Mouse (Mus musculus): ENCODE data around the gene Ppm1d. TPM values are rescaled to one million over a fixed set of nuclear protein-coding genes. Genes with fewer than 3 reads are reported as not detected.

The Ppm1d gene
- polyA plus RNA-seq (2015; fragmentation: Nextera tagmentation; extraction: Ambion mirVana), result 22.3 and 22.6 TPM in 2 replicates

DNA sequence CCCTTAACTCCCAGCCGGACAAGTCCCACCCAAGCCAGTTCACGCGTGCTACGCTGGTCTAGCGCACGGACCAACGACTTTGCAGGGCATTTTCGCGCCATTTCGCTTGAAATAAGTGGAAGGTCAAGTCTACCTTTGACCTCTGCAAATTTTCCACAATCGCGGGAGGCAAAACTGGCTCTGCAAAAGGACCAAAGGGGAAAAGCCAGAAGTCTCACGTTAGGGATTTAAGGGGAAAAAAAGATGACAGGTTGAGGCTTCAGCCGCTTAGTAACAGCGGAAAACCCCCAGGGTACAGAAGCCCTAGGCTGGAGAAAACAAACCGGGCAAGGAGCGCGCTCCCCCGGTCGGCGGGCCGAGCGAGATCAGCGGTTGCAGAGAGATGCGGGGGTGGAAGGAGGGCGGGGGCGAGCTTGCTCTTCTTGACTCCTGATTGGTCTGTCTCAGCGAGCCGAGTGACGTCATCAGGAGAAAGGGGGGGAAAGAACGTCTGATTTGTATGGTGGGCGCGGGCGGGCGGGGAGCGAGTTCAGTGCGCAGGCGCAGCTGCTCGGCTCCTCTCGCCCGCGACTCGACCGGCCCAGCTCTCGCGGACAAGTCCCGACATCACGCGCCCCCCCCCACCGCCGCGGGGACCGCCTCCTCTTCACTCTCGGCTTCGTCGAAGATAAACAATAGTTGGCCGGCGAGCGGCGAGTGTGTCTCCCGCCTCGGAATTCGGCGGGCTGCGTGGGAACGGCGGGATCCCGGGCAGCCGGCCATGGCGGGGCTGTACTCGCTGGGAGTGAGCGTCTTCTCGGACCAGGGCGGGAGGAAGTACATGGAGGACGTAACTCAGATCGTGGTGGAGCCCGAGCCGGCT is at the start of gene Ppm1d:
TSS of gene Ppm1d (plus strand) at position 532 of the 862 bp plus-strand sequence.
- Histone ChIP-seq H3K36me3 (ENCODE audit: poor library complexity, severe bottlenecking) (peaks cover 12% of the 10 kb centered on the region), H3K4me1 (peaks cover 24% of the 10 kb centered on the region), H3K4me3 (peak within 1 kb of the TSS; percentile 98), H3K4me2 (peak within 1 kb of the TSS; percentile 74), H3K9me3 (replicated peaks) (no peaks in the 10 kb centered on the region), H3K27me3 (no peaks in the 10 kb centered on the region), H3K27ac (peak within 1 kb of the TSS; percentile 92), H3K9ac (peak within 1 kb of the TSS; percentile 95)
- ATAC-seq, result peak; percentile 94
- WGBS, result under 1% methylated on average over 63 of the region's 78 CpGs

GRCm38 (mm10) chr11:85264635-85265034 is 46.4 kb upstream of the Ppm1d start:
- H3K4me2 ChIP-seq, result no peak overlapping the region
- no peaks in the 10 kb centered on the region for H3K4me1 ChIP-seq
- H3K4me3 ChIP-seq, result no peak overlapping the region
- no peaks in the 10 kb centered on the region for H3K9me3 ChIP-seq (replicated peaks)
- no peak overlapping the region for H3K27ac ChIP-seq
- no peaks in the 10 kb centered on the region for H3K36me3 ChIP-seq (ENCODE audit: poor library complexity, severe bottlenecking)
- no peak for ATAC-seq
- 72% methylated on average over 5 of the region's 5 CpGs for WGBS
- H3K27me3 ChIP-seq, result no peaks in the 10 kb centered on the region
- no peak overlapping the region for H3K9ac ChIP-seq

GRCm38 (mm10) chr11:85267393-85267792 is 43.7 kb upstream of the Ppm1d start:
- H3K9me3 ChIP-seq (replicated peaks), result no peaks in the 10 kb centered on the region
- no peak overlapping the region for H3K4me2 ChIP-seq
- no peaks in the 10 kb centered on the region for H3K4me1 ChIP-seq
- 53% methylated on average over 1 of the region's 1 CpGs for WGBS
- no peak for ATAC-seq
- H3K27ac ChIP-seq, result no peak overlapping the region
- no peaks in the 10 kb centered on the region for H3K27me3 ChIP-seq
- H3K9ac ChIP-seq, result no peak overlapping the region
- H3K36me3 ChIP-seq (ENCODE audit: poor library complexity, severe bottlenecking), result no peaks in the 10 kb centered on the region
- H3K4me3 ChIP-seq, result no peak overlapping the region

DNA sequence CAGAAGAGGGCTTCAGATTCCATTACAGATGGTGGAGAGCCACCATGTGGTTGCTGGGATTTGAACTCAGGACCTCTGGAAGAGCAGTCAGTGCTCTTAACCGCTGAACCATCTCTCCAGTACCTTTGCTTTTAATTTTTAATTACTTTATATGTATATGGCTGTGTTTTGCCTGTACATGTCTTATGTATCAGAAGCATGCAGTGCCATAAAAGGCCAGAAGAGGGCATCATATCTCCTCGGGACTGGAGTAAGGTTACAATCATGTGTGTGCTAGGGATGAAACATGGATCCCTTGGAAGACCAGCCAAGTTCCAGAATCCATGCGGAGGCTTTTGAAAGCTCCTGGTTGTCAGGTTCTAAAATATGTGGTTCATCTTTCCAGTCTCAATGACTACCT is 40.4 kb upstream of the Ppm1d start:
- no peak for ATAC-seq
- H3K9ac ChIP-seq, result no peak overlapping the region
- no peaks in the 10 kb centered on the region for H3K36me3 ChIP-seq (ENCODE audit: poor library complexity, severe bottlenecking)
- H3K4me2 ChIP-seq, result no peak overlapping the region
- no peaks in the 10 kb centered on the region for H3K4me1 ChIP-seq
- 70% methylated on average over 3 of the region's 3 CpGs for WGBS
- no peaks in the 10 kb centered on the region for H3K27me3 ChIP-seq
- H3K9me3 ChIP-seq (replicated peaks), result no peaks in the 10 kb centered on the region
- H3K4me3 ChIP-seq, result no peak overlapping the region
- no peak overlapping the region for H3K27ac ChIP-seq

DNA sequence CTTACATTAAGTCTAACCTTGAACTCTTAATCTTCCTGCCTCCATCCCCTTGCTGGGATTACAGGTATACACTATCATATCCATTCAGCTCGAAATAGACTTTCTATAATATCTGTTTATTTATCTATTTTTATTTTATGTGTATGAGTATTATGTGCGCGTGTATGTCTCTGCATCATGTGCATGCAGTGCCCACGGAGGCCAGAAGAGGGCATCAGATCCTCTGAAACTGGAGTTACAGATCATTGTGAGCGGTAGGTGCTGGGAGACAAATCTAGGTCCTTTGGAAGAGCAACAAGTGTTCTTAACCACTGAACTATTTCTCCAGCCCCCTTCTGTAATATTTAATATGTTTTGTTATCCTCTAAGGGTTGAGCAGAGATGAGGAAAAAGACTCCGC is 37.7 kb upstream of the Ppm1d start:
- no peak overlapping the region for H3K4me3 ChIP-seq
- WGBS, result 77% methylated on average over 6 of the region's 6 CpGs
- no peaks in the 10 kb centered on the region for H3K36me3 ChIP-seq (ENCODE audit: poor library complexity, severe bottlenecking)
- no peak overlapping the region for H3K9ac ChIP-seq
- H3K27ac ChIP-seq, result no peak overlapping the region
- ATAC-seq, result no peak
- H3K27me3 ChIP-seq, result no peaks in the 10 kb centered on the region
- no peak overlapping the region for H3K4me2 ChIP-seq
- no peaks in the 10 kb centered on the region for H3K9me3 ChIP-seq (replicated peaks)
- H3K4me1 ChIP-seq, result no peaks in the 10 kb centered on the region

DNA sequence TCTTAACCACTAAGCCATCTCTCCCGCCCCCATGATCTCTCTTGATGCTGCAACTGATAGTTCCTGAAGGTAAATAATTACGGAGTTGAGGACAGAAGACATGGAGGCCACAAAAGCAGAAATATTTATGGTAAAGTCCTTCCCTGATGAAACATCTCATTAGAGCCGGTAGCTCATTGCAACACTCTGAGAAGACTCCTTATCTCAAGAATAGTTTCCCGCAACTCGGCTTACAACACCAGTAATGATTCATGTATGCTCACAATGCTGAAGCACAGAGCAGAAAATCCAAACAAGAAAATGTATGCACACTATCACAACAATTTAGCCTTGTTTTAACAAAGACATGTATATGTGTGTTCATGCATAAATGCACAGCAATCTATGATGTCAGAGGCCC is 35.9 kb upstream of the Ppm1d start:
- H3K36me3 ChIP-seq (ENCODE audit: poor library complexity, severe bottlenecking), result no peaks in the 10 kb centered on the region
- no peaks in the 10 kb centered on the region for H3K9me3 ChIP-seq (replicated peaks)
- no peak overlapping the region for H3K4me3 ChIP-seq
- no peak overlapping the region for H3K9ac ChIP-seq
- H3K4me1 ChIP-seq, result no peaks in the 10 kb centered on the region
- 89% methylated on average over 5 of the region's 5 CpGs for WGBS
- no peaks in the 10 kb centered on the region for H3K27me3 ChIP-seq
- no peak overlapping the region for H3K4me2 ChIP-seq
- ATAC-seq, result no peak
- H3K27ac ChIP-seq, result no peak overlapping the region

DNA sequence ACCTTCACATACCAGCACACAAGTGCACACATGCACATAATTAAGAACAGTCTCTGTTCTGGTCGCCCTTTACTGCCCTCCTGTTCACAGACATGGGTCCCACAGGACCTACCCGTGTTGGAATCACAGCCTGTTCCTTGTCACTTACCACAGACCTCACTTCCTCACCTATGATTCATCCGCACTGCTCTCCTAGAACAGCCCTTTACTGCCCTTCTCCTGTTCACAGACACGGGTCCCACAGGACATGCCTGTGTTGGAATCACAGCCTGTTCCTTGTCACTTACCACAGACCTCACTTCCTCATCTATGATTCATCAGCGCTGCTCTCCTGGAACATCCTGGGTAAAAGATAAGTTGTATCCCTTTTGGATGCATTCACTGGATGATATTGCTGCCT is 33.4 kb upstream of the Ppm1d start:
- H3K9me3 ChIP-seq (replicated peaks), result no peaks in the 10 kb centered on the region
- ATAC-seq, result no peak
- H3K9ac ChIP-seq, result no peak overlapping the region
- H3K4me2 ChIP-seq, result no peak overlapping the region
- no peak overlapping the region for H3K27ac ChIP-seq
- H3K36me3 ChIP-seq (ENCODE audit: poor library complexity, severe bottlenecking), result no peaks in the 10 kb centered on the region
- no peak overlapping the region for H3K4me3 ChIP-seq
- 82% methylated on average over 5 of the region's 5 CpGs for WGBS
- no peaks in the 10 kb centered on the region for H3K4me1 ChIP-seq
- no peaks in the 10 kb centered on the region for H3K27me3 ChIP-seq

DNA sequence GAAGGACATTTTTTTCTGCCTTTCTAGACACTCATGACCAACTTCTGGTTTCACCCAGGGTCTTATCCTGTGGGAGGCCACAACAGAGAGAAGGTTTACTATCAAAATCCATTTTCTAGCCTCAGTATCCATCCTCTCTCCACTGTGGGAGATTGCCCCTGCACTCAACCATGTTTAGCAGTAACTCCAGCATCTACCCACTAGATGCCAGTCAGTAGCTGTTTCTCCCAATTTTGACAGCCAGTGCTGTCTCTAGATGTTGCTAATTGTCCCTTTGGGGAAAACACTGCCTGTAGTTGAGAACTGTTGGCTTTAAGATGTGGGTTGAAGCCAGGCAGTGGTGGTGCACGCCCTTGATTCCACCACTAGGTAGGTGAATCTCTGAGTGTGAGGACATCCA is 32.9 kb upstream of the Ppm1d start:
- no peak for ATAC-seq
- Histone ChIP-seq H3K9ac (no peak overlapping the region), H3K27me3 (no peaks in the 10 kb centered on the region), H3K27ac (no peak overlapping the region), H3K4me1 (no peaks in the 10 kb centered on the region), H3K36me3 (ENCODE audit: poor library complexity, severe bottlenecking) (no peaks in the 10 kb centered on the region), H3K9me3 (replicated peaks) (no peaks in the 10 kb centered on the region), H3K4me2 (no peak overlapping the region), H3K4me3 (no peak overlapping the region)
- WGBS, result 79% methylated on average over 1 of the region's 1 CpGs

DNA sequence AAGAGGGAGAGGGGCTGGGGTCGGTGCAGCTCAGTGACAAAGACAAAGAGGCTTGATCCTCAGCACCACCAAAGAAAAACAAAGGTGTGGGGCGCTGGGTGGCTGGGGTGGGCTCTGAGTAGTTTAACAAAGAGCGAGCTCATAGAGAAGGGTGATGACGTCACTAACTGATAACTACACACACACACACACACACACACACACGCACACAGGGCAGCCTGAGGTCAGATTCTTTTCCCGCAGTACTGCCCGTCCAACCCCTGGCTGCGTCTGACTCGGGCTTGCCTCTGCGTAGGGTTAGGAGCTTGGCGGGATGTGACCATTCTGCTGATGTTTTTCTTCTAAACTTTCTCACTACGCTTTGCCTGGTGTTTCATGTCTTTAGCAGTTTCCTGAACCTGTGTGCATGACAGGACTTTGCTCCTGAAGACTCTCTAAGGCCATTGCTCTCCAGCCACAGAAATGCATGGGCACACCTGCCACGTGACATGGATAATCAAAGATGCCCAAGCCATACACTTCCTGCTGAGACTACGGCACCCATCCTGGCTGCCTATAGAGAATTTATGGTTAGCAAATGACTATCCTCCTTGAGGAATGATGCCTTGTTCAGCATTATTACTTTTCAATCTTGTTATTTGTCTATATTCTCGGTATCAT is 29.7 kb upstream of the Ppm1d start:
- no peaks in the 10 kb centered on the region for H3K27me3 ChIP-seq
- H3K4me3 ChIP-seq, result no peak overlapping the region
- H3K27ac ChIP-seq, result no peak overlapping the region
- H3K9me3 ChIP-seq (replicated peaks), result no peaks in the 10 kb centered on the region
- ATAC-seq, result no peak
- H3K4me1 ChIP-seq, result no peaks in the 10 kb centered on the region
- WGBS, result 74% methylated on average over 15 of the region's 15 CpGs
- no peak overlapping the region for H3K4me2 ChIP-seq
- no peaks in the 10 kb centered on the region for H3K36me3 ChIP-seq (ENCODE audit: poor library complexity, severe bottlenecking)
- H3K9ac ChIP-seq, result no peak overlapping the region

DNA sequence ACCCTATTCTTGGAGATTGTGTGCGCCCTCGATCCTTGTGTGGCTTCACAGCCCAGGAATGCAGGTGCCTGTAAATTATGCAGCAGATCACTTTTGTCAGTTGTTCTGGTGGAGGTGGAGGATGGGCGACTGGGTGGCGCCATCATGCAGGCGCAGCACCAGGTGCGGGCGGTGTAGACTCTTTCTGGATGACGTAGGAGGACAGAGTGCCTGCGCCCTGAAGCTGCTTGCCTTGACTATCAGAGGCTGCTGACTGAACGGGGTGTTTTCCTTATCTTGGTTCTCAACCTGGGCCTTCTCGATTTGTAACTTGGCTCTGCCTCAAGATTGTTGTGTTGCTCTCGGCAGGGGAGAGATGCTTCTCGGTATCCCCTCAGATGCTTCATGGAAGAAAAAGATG is 13.1 kb upstream of the Ppm1d start:
- 86% methylated on average over 13 of the region's 13 CpGs for WGBS
- H3K4me2 ChIP-seq, result no peak overlapping the region
- H3K27ac ChIP-seq, result no peak overlapping the region
- H3K4me1 ChIP-seq, result no peaks in the 10 kb centered on the region
- H3K9me3 ChIP-seq (replicated peaks), result no peaks in the 10 kb centered on the region
- no peak overlapping the region for H3K9ac ChIP-seq
- no peaks in the 10 kb centered on the region for H3K27me3 ChIP-seq
- no peaks in the 10 kb centered on the region for H3K36me3 ChIP-seq (ENCODE audit: poor library complexity, severe bottlenecking)
- ATAC-seq, result no peak
- no peak overlapping the region for H3K4me3 ChIP-seq

DNA sequence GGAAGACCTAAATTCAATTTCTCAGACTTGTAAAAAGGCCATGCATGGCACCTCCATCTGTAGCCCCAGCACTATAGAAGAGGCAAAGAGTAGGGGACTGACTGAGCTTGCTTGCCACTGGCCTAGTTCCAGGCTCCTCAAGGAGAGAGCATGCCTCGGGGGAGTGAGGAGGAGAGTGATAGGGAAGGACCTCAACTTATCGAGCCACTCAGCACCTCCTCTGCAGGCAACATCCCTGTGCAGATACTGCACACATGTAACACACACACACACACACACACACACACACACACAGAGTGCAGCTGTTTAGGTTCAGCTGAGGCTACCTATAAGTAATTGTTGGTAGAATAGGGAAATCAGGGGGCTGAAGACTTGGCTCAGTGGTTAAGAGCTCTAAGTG is 11.2 kb upstream of the Ppm1d start:
- no peaks in the 10 kb centered on the region for H3K36me3 ChIP-seq (ENCODE audit: poor library complexity, severe bottlenecking)
- no peaks in the 10 kb centered on the region for H3K9me3 ChIP-seq (replicated peaks)
- H3K4me2 ChIP-seq, result no peak overlapping the region
- H3K9ac ChIP-seq, result no peak overlapping the region
- H3K4me1 ChIP-seq, result no peaks in the 10 kb centered on the region
- H3K27ac ChIP-seq, result no peak overlapping the region
- no peak for ATAC-seq
- no peaks in the 10 kb centered on the region for H3K27me3 ChIP-seq
- 88% methylated on average over 2 of the region's 2 CpGs for WGBS
- H3K4me3 ChIP-seq, result no peak overlapping the region

DNA sequence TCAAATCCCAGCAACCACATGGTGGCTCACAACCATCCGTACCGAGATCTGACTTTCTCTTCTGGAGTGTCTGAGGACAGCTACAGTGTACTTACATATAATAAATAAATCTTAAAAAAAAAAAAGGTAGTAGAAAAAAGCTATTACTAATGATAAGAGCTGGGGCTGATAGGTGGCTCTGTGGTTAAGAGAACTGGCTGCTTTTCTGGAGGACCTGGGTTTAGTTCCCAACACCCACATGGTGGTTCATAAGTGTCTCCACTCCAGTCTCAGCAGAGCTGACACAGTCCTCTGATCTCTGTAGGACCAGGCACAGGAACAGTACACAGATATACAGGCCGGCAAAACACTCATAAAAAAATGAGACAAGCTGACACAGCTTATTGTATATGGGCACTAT is 9.9 kb upstream of the Ppm1d start:
- H3K27ac ChIP-seq, result no peak overlapping the region
- H3K9ac ChIP-seq, result no peak overlapping the region
- H3K4me2 ChIP-seq, result no peak overlapping the region
- no peak overlapping the region for H3K4me3 ChIP-seq
- no peaks in the 10 kb centered on the region for H3K27me3 ChIP-seq
- no peak for ATAC-seq
- H3K9me3 ChIP-seq (replicated peaks), result no peaks in the 10 kb centered on the region
- 88% methylated on average over 3 of the region's 3 CpGs for WGBS
- no peaks in the 10 kb centered on the region for H3K36me3 ChIP-seq (ENCODE audit: poor library complexity, severe bottlenecking)
- H3K4me1 ChIP-seq, result no peaks in the 10 kb centered on the region
